Mouse (Mus musculus) gastrocnemius, postnatal 4 days (tissue): ENCODE results near the gene Mindy4. TPM values are rescaled to one million over a fixed set of nuclear protein-coding genes. Genes with fewer than 3 reads are reported as not detected.

ENCODE experiments used
- DNase-seq, 2 experiments: peaks; one replicate each; pipeline ENCODE4 v3.0.0; 2021 to 2022; ENCODE audit warnings: low spot score in 2 of 2, mixed read lengths in 2 of 2
- microRNA-seq: library from miRNA; unstranded; fragments of <30 nt; microRNA quantifications from one replicate; pipeline ENCODE4 v1.2.0, GENCODE M21; 2021
- total RNA-seq, 2 experiments: library from RNA; stranded (reverse); gene quantifications; 2 replicates each; pipeline ENCODE4 v1.2.3; 2021

Mindy4 gene
- total RNA-seq, 2 experiments from 2014 or later = 4.1 to 4.4 TPM

GRCm38 (mm10) chr6:55357636-55358031 is 154.5 kb downstream of the Mindy4 start:
- DNase-seq = no peak

DNA sequence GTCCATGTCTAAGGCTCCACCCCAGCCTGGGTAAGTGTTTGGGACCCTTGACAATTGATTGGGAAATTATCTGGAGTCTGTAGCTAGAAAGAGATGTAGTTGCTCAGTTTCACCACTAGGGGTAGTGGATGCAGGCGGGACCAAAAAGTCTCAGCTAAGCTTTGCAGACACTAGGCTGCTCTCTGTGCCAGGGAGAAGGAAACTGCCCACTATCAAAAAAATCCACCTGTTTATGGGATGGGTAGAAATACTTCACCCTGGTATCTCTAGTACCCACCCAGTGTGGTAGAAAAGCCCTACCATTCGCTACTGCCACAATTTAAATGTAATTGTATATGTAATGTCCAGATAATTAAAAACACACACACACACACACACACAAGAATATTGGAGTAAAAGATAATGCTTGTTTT is 155.6 kb downstream of the Mindy4 start:
- DNase-seq = no peak

DNA sequence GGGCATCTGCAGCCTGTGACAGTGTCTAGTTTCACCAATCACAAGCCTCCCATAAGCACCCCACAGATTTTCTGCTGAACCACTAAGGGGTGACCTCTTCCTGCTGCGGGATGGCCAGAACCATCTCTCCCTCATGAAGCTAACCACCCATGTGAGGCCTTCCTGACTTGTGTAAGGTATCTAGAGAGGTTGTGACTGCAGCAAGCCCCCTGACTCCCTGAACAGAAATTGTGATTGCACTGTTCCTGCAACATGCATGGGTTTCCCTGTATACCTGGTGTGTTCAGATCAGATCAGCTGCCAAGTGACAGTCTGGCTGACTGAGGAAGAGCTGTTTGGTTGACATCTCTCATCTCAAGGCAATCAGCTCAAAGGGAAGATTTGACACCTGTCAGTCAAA is 159.5 kb downstream of the Mindy4 start:
- no peak for DNase-seq

DNA sequence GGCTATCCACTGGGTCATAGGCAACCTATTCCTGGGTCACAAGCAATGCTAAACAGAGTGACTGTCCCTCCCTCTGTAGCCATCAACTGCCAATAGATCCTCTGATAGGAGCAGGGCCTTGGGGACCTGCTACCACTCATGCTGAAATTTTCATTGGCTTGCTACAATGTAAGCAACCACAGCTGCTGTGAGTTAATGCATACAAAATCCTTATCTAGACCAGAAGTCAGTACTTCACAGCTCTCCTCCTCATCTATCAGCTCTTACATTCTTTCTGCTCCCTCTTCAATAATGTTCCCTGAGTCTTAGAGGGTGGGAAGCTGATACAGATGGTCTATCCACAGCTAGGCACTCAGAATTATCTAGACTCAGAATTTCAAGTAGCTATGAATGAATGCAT is 163.9 kb downstream of the Mindy4 start:
- no peak for DNase-seq

Small RNA genes lying within 50 kb of the gene (microRNA-seq; reads per million reads assigned to microRNA genes)
- not detected for gene Gm25458

Other genes starting within 250 kb of the Mindy4 start
- gene Nod1, start 230.8 kb upstream of the Mindy4 start, total RNA-seq = 1 to 10 TPM; 9.2 to 9.3 TPM
- 1 to 10 TPM; 5.5 to 5.8 TPM for gene Ggct, start 210.4 kb upstream of the Mindy4 start, total RNA-seq
- gene Gars, start 165.4 kb upstream of the Mindy4 start, total RNA-seq = 10 to 100 TPM; 87.6 to 90.8 TPM
- 1 to 10 TPM; 3.5 to 4.1 TPM for gene Crhr2, start 70.4 kb upstream of the Mindy4 start, total RNA-seq
- not detected for gene Inmt, start 28.3 kb upstream of the Mindy4 start, total RNA-seq
- gene Aqp1, start 133.0 kb downstream of the Mindy4 start, total RNA-seq = 100 to 1,000 TPM; 108 to 109 TPM
- not detected for gene Ghrhr, start 172.9 kb downstream of the Mindy4 start, total RNA-seq
- gene Adcyap1r1, start 248.6 kb downstream of the Mindy4 start, total RNA-seq = 10 to 100 TPM in 1 of 2 experiments, 1 to 10 TPM in 1; 9.3 to 10.4 TPM